Mouse (Mus musculus): ENCODE data around the gene Dlgap3. TPM values are rescaled to one million over a fixed set of nuclear protein-coding genes. Genes with fewer than 3 reads are reported as not detected.

Dlgap3 gene
- polyA plus RNA-seq, 1 experiment: 0.54 TPM

- TF ChIP-seq CTCF (IDR thresholded peaks at IDR 0.05; ENCODE audit: insufficient read depth, low read length): peak; percentile 89
- TF ChIP-seq POLR2A (IDR thresholded peaks at IDR 0.05; ENCODE audit: borderline replicate concordance, extremely low read depth, low read depth, low read length): peak; percentile 83
- Histone ChIP-seq H3K4me1 (ENCODE audit: control insufficient read depth, insufficient read depth, low read length) (peaks cover 6% of the 10 kb centered on the region), H3K4me3 (replicated peaks; ENCODE audit: extremely low read depth, low read depth, low read length) (peak within 1 kb of the TSS; percentile 99)
- under 1% methylated on average over 29 of the region's 29 CpGs for whole genome bisulfite sequencing
- peak; percentile 99 for DNase-seq
Observed at GRCm38 (mm10) chr4:127243552-127243951, 74.5 kb downstream of the Dlgap3 start, which contains the start of gene Smim12. Gene Smim12 (plus strand): TSS chr4:127243784.

- no peak for DNase-seq
- peak overlapping the region; percentile 99 for H3K4me3 ChIP-seq (replicated peaks; ENCODE audit: extremely low read depth, low read depth, low read length)
- TF ChIP-seq POLR2A (IDR thresholded peaks at IDR 0.05; ENCODE audit: borderline replicate concordance, extremely low read depth, low read depth, low read length) (no peak), CTCF (IDR thresholded peaks at IDR 0.05; ENCODE audit: insufficient read depth, low read length) (no peak)
- H3K4me1 ChIP-seq (ENCODE audit: control insufficient read depth, insufficient read depth, low read length): peaks cover 6% of the 10 kb centered on the region
- under 1% methylated on average over 26 of the region's 26 CpGs for WGBS
Observed at GRCm38 (mm10) chr4:127243953-127244352, 74.9 kb downstream of the Dlgap3 start.

GRCm38 (mm10) chr4:127249701-127250349, 80.8 kb downstream of the Dlgap3 start:
- Histone ChIP-seq H3K4me3 (replicated peaks; ENCODE audit: extremely low read depth, low read depth, low read length) (no peak overlapping the region), H3K4me1 (ENCODE audit: control insufficient read depth, insufficient read depth, low read length) (peaks cover 6% of the 10 kb centered on the region)
- DNase-seq: peak; percentile 94
- TF ChIP-seq CTCF (IDR thresholded peaks at IDR 0.05; ENCODE audit: insufficient read depth, low read length) (peak; percentile 94), POLR2A (IDR thresholded peaks at IDR 0.05; ENCODE audit: borderline replicate concordance, extremely low read depth, low read depth, low read length) (no peak)
- WGBS: 2% methylated on average over 5 of the region's 5 CpGs

- no peak overlapping the region for H3K4me3 ChIP-seq (replicated peaks; ENCODE audit: extremely low read depth, low read depth, low read length)
- peak; percentile 39; the same call in 1 of the 2 replicates for TF ChIP-seq POLR2A (IDR thresholded peaks at IDR 0.05; ENCODE audit: borderline replicate concordance, extremely low read depth, low read depth, low read length)
- TF ChIP-seq CTCF (IDR thresholded peaks at IDR 0.05; ENCODE audit: insufficient read depth, low read length): no peak
- H3K4me1 ChIP-seq (ENCODE audit: control insufficient read depth, insufficient read depth, low read length): peaks cover 13% of the 10 kb centered on the region
- DNase-seq: peak; percentile 57
- WGBS: 29% methylated on average over 22 of the region's 22 CpGs
Observed at GRCm38 (mm10) chr4:127251963-127252585, 83.1 kb downstream of the Dlgap3 start.

GRCm38 (mm10) chr4:127256739-127257138, 87.7 kb downstream of the Dlgap3 start:
- Histone ChIP-seq H3K4me1 (ENCODE audit: control insufficient read depth, insufficient read depth, low read length) (peaks cover 25% of the 10 kb centered on the region), H3K4me3 (replicated peaks; ENCODE audit: extremely low read depth, low read depth, low read length) (no peak overlapping the region)
- 34% methylated on average over 5 of the region's 5 CpGs for WGBS
- DNase-seq: no peak
- TF ChIP-seq POLR2A (IDR thresholded peaks at IDR 0.05; ENCODE audit: borderline replicate concordance, extremely low read depth, low read depth, low read length): no peak
- TF ChIP-seq CTCF (IDR thresholded peaks at IDR 0.05; ENCODE audit: insufficient read depth, low read length): no peak

- WGBS: 17% methylated on average over 12 of the region's 12 CpGs
- H3K4me3 ChIP-seq (replicated peaks; ENCODE audit: extremely low read depth, low read depth, low read length): no peak overlapping the region
- peaks cover 27% of the 10 kb centered on the region for H3K4me1 ChIP-seq (ENCODE audit: control insufficient read depth, insufficient read depth, low read length)
- peak; percentile 52 for DNase-seq
- TF ChIP-seq CTCF (IDR thresholded peaks at IDR 0.05; ENCODE audit: insufficient read depth, low read length) (no peak), POLR2A (IDR thresholded peaks at IDR 0.05; ENCODE audit: borderline replicate concordance, extremely low read depth, low read depth, low read length) (peak; percentile 34; the same call in 1 of the 2 replicates)
Observed at GRCm38 (mm10) chr4:127258186-127258897, 89.3 kb downstream of the Dlgap3 start.

- no peak for DNase-seq
- Histone ChIP-seq H3K4me1 (ENCODE audit: control insufficient read depth, insufficient read depth, low read length) (peaks cover 34% of the 10 kb centered on the region), H3K4me3 (replicated peaks; ENCODE audit: extremely low read depth, low read depth, low read length) (no peak overlapping the region)
- no peak for TF ChIP-seq POLR2A (IDR thresholded peaks at IDR 0.05; ENCODE audit: borderline replicate concordance, extremely low read depth, low read depth, low read length)
- no peak for TF ChIP-seq CTCF (IDR thresholded peaks at IDR 0.05; ENCODE audit: insufficient read depth, low read length)
- WGBS: 87% methylated on average over 14 of the region's 14 CpGs
Observed at GRCm38 (mm10) chr4:127261601-127262000, 92.6 kb downstream of the Dlgap3 start.

- WGBS: 36% methylated on average over 19 of the region's 19 CpGs
- no peak for TF ChIP-seq CTCF (IDR thresholded peaks at IDR 0.05; ENCODE audit: insufficient read depth, low read length)
- no peak for TF ChIP-seq POLR2A (IDR thresholded peaks at IDR 0.05; ENCODE audit: borderline replicate concordance, extremely low read depth, low read depth, low read length)
- peak; percentile 25 for DNase-seq
Observed at GRCm38 (mm10) chr4:127263438-127264182, 94.6 kb downstream of the Dlgap3 start.

GRCm38 (mm10) chr4:127264183-127264554, 95.2 kb downstream of the Dlgap3 start:
- H3K4me1 ChIP-seq (ENCODE audit: control insufficient read depth, insufficient read depth, low read length): peaks cover 21% of the 10 kb centered on the region
- TF ChIP-seq CTCF (IDR thresholded peaks at IDR 0.05; ENCODE audit: insufficient read depth, low read length): no peak
- peak; percentile 17; the same call in 1 of the 2 replicates for TF ChIP-seq POLR2A (IDR thresholded peaks at IDR 0.05; ENCODE audit: borderline replicate concordance, extremely low read depth, low read depth, low read length)
- no peak for DNase-seq
- H3K4me3 ChIP-seq (replicated peaks; ENCODE audit: extremely low read depth, low read depth, low read length): no peak overlapping the region
- WGBS: 44% methylated on average over 5 of the region's 5 CpGs

More at GRCm38 (mm10) chr4:127263438-127264182, 94.6 kb downstream of the Dlgap3 start:
- Histone ChIP-seq H3K4me3 (replicated peaks; ENCODE audit: extremely low read depth, low read depth, low read length) (no peak overlapping the region), H3K4me1 (ENCODE audit: control insufficient read depth, insufficient read depth, low read length) (peaks cover 23% of the 10 kb centered on the region)

Data from lung, adult 2 months (tissue).